Mouse (Mus musculus): ENCODE results near the gene Csn1s1.

The Csn1s1 gene
- long read RNA-seq, experiment 1, result 0 reads
- long read RNA-seq, experiment 2, result 0 reads

GRCm38 (mm10) chr5:87665908-87666307 lies at the start of gene Csn1s1:
Csn1s1 (plus strand) TSS chr5:87666208.
- intact Hi-C loops (cut with DNase I), result no loop called here

- intact Hi-C loops (cut with DNase I), result no loop called here
These were observed 43.3 kb upstream of the Csn1s1 start for GRCm38 (mm10) chr5:87622681-87623080.

GRCm38 (mm10) chr5:87642787-87643186 lies 23.2 kb upstream of the Csn1s1 start:
- intact Hi-C loops (cut with DNase I), result loop anchor here (5.0 kb wide), 1 partner anchor 80 kb away; no protein-coding TSS in a partner anchor

- intact Hi-C loops (cut with DNase I), result no loop called here
These were observed 33.5 kb downstream of the Csn1s1 start, which contains the start of gene Csn2 for GRCm38 (mm10) chr5:87699530-87699929. Csn2 (minus strand) TSS chr5:87699630.

- intact Hi-C loops (cut with DNase I), result no loop called here
These were observed 39.9 kb downstream of the Csn1s1 start for GRCm38 (mm10) chr5:87705891-87706290.

All from adrenal gland (tissue).